Mouse (Mus musculus) G1E (cell line): Measurements from ENCODE around the gene Plb1.

ENCODE experiments used
- CTCF ChIP-seq: IDR thresholded peaks from 2 replicates; pipeline ENCODE4 v1.5.1; 2012; ENCODE audit warnings: low read depth, low read length, inconsistent platforms, mixed read lengths
- GATA1 ChIP-seq: IDR thresholded peaks from 2 replicates; pipeline ENCODE4 v1.6.1; 2012; ENCODE audit warnings: borderline replicate concordance, low read length, inconsistent platforms, mixed read lengths
- GATA2 ChIP-seq: IDR thresholded peaks from 2 replicates; pipeline ENCODE4 v1.6.1; 2012; ENCODE audit warnings: low read depth, low read length, inconsistent platforms, borderline replicate concordance
- POLR2AphosphoS5 ChIP-seq: IDR thresholded peaks from 2 replicates; pipeline ENCODE4 v1.6.1; 2012; ENCODE audit warnings: low read depth, low read length, inconsistent platforms; ENCODE audit not compliant: insufficient replicate concordance
- TAL1 ChIP-seq: conservative IDR thresholded peaks from 2 replicates; pipeline ENCODE4 v1.6.1; 2012; ENCODE audit warnings: low read depth, low read length, inconsistent platforms, mixed read lengths

- TF ChIP-seq CTCF = no peak
- no peak for TF ChIP-seq GATA1
- TF ChIP-seq POLR2AphosphoS5 = no peak
- TF ChIP-seq TAL1 = no peak
- no peak for TF ChIP-seq GATA2
Observed at GRCm38 (mm10) chr5:32394586-32394985, 162.1 kb downstream of the Plb1 start.
